Mouse (Mus musculus) MEL (cell line): ENCODE data around the gene Psmd8. TPM values are rescaled to one million over a fixed set of nuclear protein-coding genes. Genes with fewer than 3 reads are reported as not detected.
A peak's percentile ranks its signal among the peaks of the same experiment; 100 is the strongest.

Experiments
- DNase-seq: peaks from one replicate; pipeline ENCODE4 v3.0.0; 2011; ENCODE audit warnings: low read depth, low spot score
- H3K27ac ChIP-seq: 2 replicates; pipeline ENCODE4 v1.5.1; 2012; ENCODE audit warnings: low read depth, mild to moderate bottlenecking, control low read depth, low read length, moderate library complexity; ENCODE audit not compliant: control insufficient read depth
- H3K27me3 ChIP-seq, 2 experiments: fragments of 150-350 bp in 1 of 2; sonication (generic) in 1 of 2; 2 replicates each; pipeline ENCODE4 v1.6.1; 2012; ENCODE audit warnings: low read length in 2 of 2, mild to moderate bottlenecking in 2 of 2, improper control_type of control experiment in 1 of 2, moderate library complexity in 1 of 2; ENCODE audit not compliant: insufficient read depth in 2 of 2, control insufficient read depth in 1 of 2
- H3K36me3 ChIP-seq, 2 experiments: 2 replicates each; pipeline ENCODE4 v1.6.1; 2012 to 2014; ENCODE audit warnings: low read length in 2 of 2, improper control_type of control experiment in 1 of 2, inconsistent platforms in 1 of 2, mild to moderate bottlenecking in 1 of 2; ENCODE audit not compliant: insufficient read depth in 2 of 2, control insufficient read depth in 1 of 2
- H3K4me1 ChIP-seq, 2 experiments: fragments of 150-350 bp in 1 of 2; sonication (generic) in 1 of 2; 2 replicates each; pipeline ENCODE4 v1.6.1; 2012; ENCODE audit warnings: low read length in 2 of 2, improper control_type of control experiment in 1 of 2, mild to moderate bottlenecking in 1 of 2; ENCODE audit not compliant: insufficient read depth in 2 of 2, control insufficient read depth in 1 of 2
- H3K4me3 ChIP-seq, 2 experiments: fragments of 150-350 bp in 1 of 2; sonication (generic) in 1 of 2; 2 replicates each; pipeline ENCODE4 v1.5.1; 2012; ENCODE audit warnings: low read depth in 2 of 2, low read length in 2 of 2, mild to moderate bottlenecking in 2 of 2, moderate library complexity in 2 of 2, control low read depth in 1 of 2, improper control_type of control experiment in 1 of 2; ENCODE audit not compliant: control insufficient read depth in 1 of 2, insufficient read depth in 1 of 2
- H3K79me2 ChIP-seq: 2 replicates; pipeline ENCODE4 v1.6.1; 2012; ENCODE audit warnings: mild to moderate bottlenecking, low read length, moderate library complexity; ENCODE audit not compliant: control insufficient read depth, poor library complexity, insufficient read depth
- H3K9ac ChIP-seq: 2 replicates; pipeline ENCODE4 v1.6.1; 2012; ENCODE audit warnings: low read depth, mild to moderate bottlenecking, control low read depth, low read length, moderate library complexity; ENCODE audit not compliant: control insufficient read depth, poor library complexity, severe bottlenecking
- H3K9me3 ChIP-seq: fragments of 150-350 bp; sonication (generic); replicated peaks from 2 replicates; pipeline ENCODE4 v1.6.1; 2012; ENCODE audit warnings: mild to moderate bottlenecking, low read length, improper control_type of control experiment, moderate library complexity; ENCODE audit not compliant: insufficient read depth
- BHLHE40 ChIP-seq: IDR thresholded peaks from 2 replicates; pipeline ENCODE4 v1.6.1; 2012; ENCODE audit warnings: low read depth, mild to moderate bottlenecking, inconsistent platforms, low read length, improper control_type of control experiment, borderline replicate concordance
- CHD1 ChIP-seq: IDR thresholded peaks from 2 replicates; pipeline ENCODE4 v1.6.1; 2012; ENCODE audit warnings: low read depth, mild to moderate bottlenecking, inconsistent platforms, low read length, improper control_type of control experiment
- CTCF ChIP-seq, 3 experiments: IDR thresholded peaks in 2 of 3; conservative IDR thresholded peaks in 1 of 3; 2 replicates each; pipeline ENCODE4 v1.5.1; 2011 to 2012; ENCODE audit warnings: low read length in 3 of 3, low read depth in 2 of 3, mild to moderate bottlenecking in 2 of 3, improper control_type of control experiment in 1 of 3, inconsistent platforms in 1 of 3, mixed read lengths in 1 of 3, moderate library complexity in 1 of 3; ENCODE audit not compliant: control insufficient read depth in 1 of 3, insufficient read depth in 1 of 3, poor library complexity in 1 of 3, severe bottlenecking in 1 of 3
- E2F4 ChIP-seq: IDR thresholded peaks from 2 replicates; pipeline ENCODE4 v1.6.1; 2011; ENCODE audit warnings: low read depth, low read length, improper control_type of control experiment, borderline replicate concordance
- ELF1 ChIP-seq: IDR thresholded peaks from 2 replicates; pipeline ENCODE4 v1.6.1; 2014; ENCODE audit warnings: low read depth, mild to moderate bottlenecking, inconsistent platforms, low read length, improper control_type of control experiment, moderate library complexity
- EP300 ChIP-seq, 2 experiments: IDR thresholded peaks; 2 replicates each; pipeline ENCODE4 v1.6.1; 2011; ENCODE audit warnings: improper control_type of control experiment in 2 of 2, low read length in 2 of 2, low read depth in 1 of 2, mild to moderate bottlenecking in 1 of 2
- HCFC1 ChIP-seq: IDR thresholded peaks from 2 replicates; pipeline ENCODE4 v1.6.1; 2012; ENCODE audit warnings: low read depth, mild to moderate bottlenecking, inconsistent platforms, low read length, improper control_type of control experiment, moderate library complexity
- JUND ChIP-seq: IDR thresholded peaks from 2 replicates; pipeline ENCODE4 v1.6.1; 2011; ENCODE audit warnings: low read depth, mild to moderate bottlenecking, improper control_type of control experiment, low read length
- MAX ChIP-seq: IDR thresholded peaks from 2 replicates; pipeline ENCODE4 v1.6.1; 2011; ENCODE audit warnings: low read length, improper control_type of control experiment
- MEF2A ChIP-seq: IDR thresholded peaks from 2 replicates; pipeline ENCODE4 v1.6.1; 2014; ENCODE audit warnings: low read depth, mild to moderate bottlenecking, inconsistent platforms, low read length, improper control_type of control experiment; ENCODE audit not compliant: poor library complexity, insufficient replicate concordance, severe bottlenecking; ENCODE audit errors: extremely low read depth
- MXI1 ChIP-seq: IDR thresholded peaks from 2 replicates; pipeline ENCODE4 v1.6.1; 2011; ENCODE audit warnings: mild to moderate bottlenecking, low read depth, low read length, improper control_type of control experiment
- POLR2AphosphoS5 ChIP-seq: IDR thresholded peaks from 2 replicates; pipeline ENCODE4 v1.6.1; 2012; ENCODE audit warnings: low read depth, borderline replicate concordance, mild to moderate bottlenecking, inconsistent platforms, low read length, moderate library complexity, mixed read lengths
- RAD21 ChIP-seq: IDR thresholded peaks from 2 replicates; pipeline ENCODE4 v1.6.1; 2011; ENCODE audit warnings: mild to moderate bottlenecking, low read depth, low read length, improper control_type of control experiment
- SIN3A ChIP-seq: IDR thresholded peaks from 2 replicates; pipeline ENCODE4 v1.6.1; 2012; ENCODE audit warnings: low read length, improper control_type of control experiment, inconsistent platforms
- SMC3 ChIP-seq: IDR thresholded peaks from 2 replicates; pipeline ENCODE4 v1.6.1; 2011; ENCODE audit warnings: low read depth, low read length, improper control_type of control experiment
- TAL1 ChIP-seq: IDR thresholded peaks from 2 replicates; pipeline ENCODE4 v1.6.1; 2012; ENCODE audit warnings: mild to moderate bottlenecking, inconsistent platforms, low read length, moderate library complexity, mixed read lengths
- UBTF ChIP-seq: IDR thresholded peaks from 2 replicates; pipeline ENCODE4 v1.6.1; 2012; ENCODE audit warnings: low read depth, mild to moderate bottlenecking, inconsistent platforms, low read length, improper control_type of control experiment, moderate library complexity, borderline replicate concordance; ENCODE audit not compliant: insufficient read depth
- USF1 ChIP-seq: IDR thresholded peaks from 2 replicates; pipeline ENCODE4 v1.6.1; 2014; ENCODE audit warnings: low read depth, mild to moderate bottlenecking, inconsistent platforms, low read length, improper control_type of control experiment, moderate library complexity
- ZC3H11A ChIP-seq: IDR thresholded peaks from 2 replicates; pipeline ENCODE4 v1.6.1; 2012; ENCODE audit warnings: low read depth, mild to moderate bottlenecking, inconsistent platforms, low read length, improper control_type of control experiment
- ZKSCAN1 ChIP-seq: IDR thresholded peaks from 2 replicates; pipeline ENCODE4 v1.6.1; 2012; ENCODE audit warnings: low read depth, mild to moderate bottlenecking, inconsistent platforms, low read length, improper control_type of control experiment, moderate library complexity
- ZMIZ1 ChIP-seq: IDR thresholded peaks from 2 replicates; pipeline ENCODE4 v1.6.1; 2012; ENCODE audit warnings: low read depth, mild to moderate bottlenecking, inconsistent platforms, low read length, improper control_type of control experiment, moderate library complexity
- polyA plus RNA-seq, 2 experiments: library from polyadenylated mRNA; stranded (reverse) in 1 of 2; unstranded in 1 of 2; fragments of >175 nt in 1 of 2; fragments of >200 nt in 1 of 2; gene quantifications; 2 replicates each; pipeline versions ENCODE4 v1.2.1 to v1.2.4; 2012; ENCODE audit warnings: low replicate concordance in 2 of 2, low read depth in 1 of 2; ENCODE audit not compliant: insufficient read length in 2 of 2, insufficient read depth in 1 of 2, missing spikeins in 1 of 2
- total RNA-seq: library from RNA; depleted of rRNA; stranded (reverse); fragments of 300-350 nt; gene quantifications from 2 replicates; pipeline ENCODE4 v1.2.3, GENCODE M21; 2012

Psmd8 gene
- total and polyA plus RNA-seq, 3 experiments = 159 to 196 TPM; not detected in 1

GRCm38 (mm10) chr7:29154018-29154720 lies 26.3 kb downstream of the Psmd8 start:
- TF ChIP-seq RAD21 (peak; percentile 9), POLR2AphosphoS5 (no peak), BHLHE40 (no peak), ZKSCAN1 (no peak), SMC3 (peak; percentile 22; the same call in 1 of the 2 replicates), TAL1 (no peak), CTCF (IDR thresholded peaks at IDR 0.05 in 2 of 3, conservative IDR thresholded peaks at IDR 0.05 in 1 of 3; ENCODE audit: control insufficient read depth in 1 of 3, insufficient read depth in 1 of 3, low read depth in 2 of 3, low read length in 3 of 3, poor library complexity in 1 of 3, severe bottlenecking in 1 of 3) (peak; percentile 26 to 43 (median 41); a peak in 4 of 6 replicates), USF1 (no peak), EP300 (IDR thresholded peaks at IDR 0.05; ENCODE audit: low read depth in 1 of 2, low read length in 2 of 2) (no peak), MXI1 (no peak), ZMIZ1 (no peak), ELF1 (no peak)
- peaks cover 0 to 11% of the 10 kb centered on the region in 2 experiments; a peak in 1 of 4 replicates for H3K4me1 ChIP-seq
- no peaks in the 10 kb centered on the region for H3K27me3 ChIP-seq
- H3K9me3 ChIP-seq = no peaks in the 10 kb centered on the region
- no peak overlapping the region for H3K4me3 ChIP-seq
- no peak overlapping the region for H3K27ac ChIP-seq
- H3K9ac ChIP-seq = no peak overlapping the region
- H3K36me3 ChIP-seq = no peaks in the 10 kb centered on the region; a peak in 1 of 4 replicates
- H3K79me2 ChIP-seq = no peaks in the 10 kb centered on the region; the same call in 1 of the 2 replicates
- peak; percentile 42 for DNase-seq

GRCm38 (mm10) chr7:29151486-29151885 lies 29.0 kb downstream of the Psmd8 start:
- no peaks in the 10 kb centered on the region; the same call in 1 of the 2 replicates for H3K79me2 ChIP-seq
- H3K4me1 ChIP-seq = peaks cover 0 to 6% of the 10 kb centered on the region in 2 experiments; a peak in 1 of 4 replicates
- no peak for TF ChIP-seq HCFC1
- no peak for TF ChIP-seq MXI1
- TF ChIP-seq MAX = no peak
- TF ChIP-seq SMC3 = no peak
- no peak for TF ChIP-seq MEF2A
- no peak for TF ChIP-seq TAL1
- no peak for TF ChIP-seq ELF1
- no peak for TF ChIP-seq E2F4
- TF ChIP-seq CHD1 = no peak
- no peak for TF ChIP-seq POLR2AphosphoS5
- no peak for TF ChIP-seq UBTF
- TF ChIP-seq SIN3A = no peak
- no peak for TF ChIP-seq BHLHE40
- no peak for TF ChIP-seq ZC3H11A
- TF ChIP-seq JUND = no peak
- DNase-seq = no peak
- no peak overlapping the region for H3K4me3 ChIP-seq
- H3K9ac ChIP-seq = no peak overlapping the region
- no peaks in the 10 kb centered on the region for H3K9me3 ChIP-seq
- H3K27me3 ChIP-seq = no peaks in the 10 kb centered on the region
- no peak overlapping the region for H3K27ac ChIP-seq
- H3K36me3 ChIP-seq = no peaks in the 10 kb centered on the region; a peak in 1 of 4 replicates
